Mouse (Mus musculus): ENCODE results near the gene Amot.
A peak's percentile ranks its signal among the peaks of the same experiment; 100 is the strongest.

Gene Amot

DNA sequence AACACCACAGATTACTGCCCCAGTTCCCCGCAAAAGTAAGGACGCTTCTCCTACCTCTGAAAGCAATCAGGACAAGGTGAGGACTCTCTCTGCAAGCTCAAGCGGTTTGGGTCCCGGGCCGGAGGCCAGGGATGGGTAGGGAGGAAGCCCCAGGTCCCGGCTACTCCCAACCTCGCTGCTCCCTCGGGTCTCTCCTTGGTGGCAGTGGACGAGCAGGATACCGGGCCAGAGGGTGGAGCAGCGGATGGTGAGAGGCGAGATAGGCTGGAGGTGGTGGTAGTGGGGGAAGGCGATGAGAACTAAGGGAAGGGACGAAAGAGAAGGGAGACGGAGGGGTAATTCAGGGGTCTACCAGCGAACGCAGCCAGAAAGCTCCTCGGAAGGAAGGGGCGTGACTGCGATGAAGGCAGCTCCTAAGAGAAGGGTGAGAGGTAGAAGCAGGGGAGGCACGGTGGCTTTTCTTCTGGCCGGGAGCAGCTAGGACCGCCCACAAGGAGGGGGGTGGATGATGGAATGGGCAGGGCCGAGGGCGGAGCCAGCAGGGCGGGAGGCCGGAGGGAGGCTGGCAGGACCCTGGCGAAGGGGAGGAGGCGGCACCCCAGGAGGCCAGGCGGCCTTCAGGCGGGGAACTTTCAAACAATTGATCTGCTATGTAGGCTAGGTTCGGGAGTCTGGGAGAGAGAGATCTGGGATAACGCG is at the start of gene Amot:
Gene Amot, minus strand, starts transcription at position 465 of the 699 bp plus-strand sequence.
- DNase-seq (ENCODE audit: low spot score): peak; percentile 88

- no peak for DNase-seq (ENCODE audit: low spot score)
Measured at GRCm38 (mm10) chrX:145545060-145545459, 40.1 kb upstream of the Amot start.

- no peak for DNase-seq (ENCODE audit: low spot score)
Measured at GRCm38 (mm10) chrX:145543602-145544490, 38.9 kb upstream of the Amot start.

DNA sequence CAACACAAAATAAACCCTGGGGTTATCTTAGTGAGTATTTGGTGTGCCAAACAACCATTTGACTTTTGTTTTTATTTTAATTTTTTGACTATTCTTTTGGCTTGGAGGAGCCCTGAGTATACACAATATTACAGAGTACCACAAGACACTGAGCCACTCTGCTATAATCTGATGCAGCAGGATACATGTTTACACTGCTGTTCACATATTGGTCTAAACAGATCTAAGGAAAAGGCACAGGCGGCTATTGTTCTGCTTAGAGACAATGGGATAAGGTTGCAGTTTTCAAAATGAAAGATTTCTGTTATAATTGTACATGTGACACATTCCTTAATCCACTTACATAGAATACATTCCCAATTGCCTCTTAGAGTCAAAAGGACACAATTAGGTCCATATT is 36.1 kb upstream of the Amot start:
- no peak for DNase-seq (ENCODE audit: low spot score)

- DNase-seq (ENCODE audit: low spot score): no peak
Measured at GRCm38 (mm10) chrX:145540321-145540720, 35.3 kb upstream of the Amot start.

DNA sequence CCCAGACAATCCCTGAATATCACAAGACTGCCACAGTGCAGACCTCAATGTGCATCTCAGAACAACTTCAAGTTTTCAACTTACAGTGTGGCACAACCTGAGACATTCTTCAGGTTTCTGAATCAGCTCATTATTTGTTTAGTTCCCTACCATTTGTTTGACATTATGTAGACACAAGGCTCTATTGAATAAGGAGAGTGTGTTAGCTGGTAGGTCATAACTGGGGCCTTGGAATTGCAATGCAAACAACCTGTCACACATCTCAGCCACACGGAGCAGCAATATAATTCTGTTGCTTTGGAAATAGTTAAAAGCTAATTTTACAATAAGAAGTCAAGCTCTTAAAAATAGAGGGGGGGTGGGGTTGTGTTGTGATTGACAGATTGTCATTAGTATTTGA is 24.6 kb upstream of the Amot start:
- DNase-seq (ENCODE audit: low spot score): no peak

DNA sequence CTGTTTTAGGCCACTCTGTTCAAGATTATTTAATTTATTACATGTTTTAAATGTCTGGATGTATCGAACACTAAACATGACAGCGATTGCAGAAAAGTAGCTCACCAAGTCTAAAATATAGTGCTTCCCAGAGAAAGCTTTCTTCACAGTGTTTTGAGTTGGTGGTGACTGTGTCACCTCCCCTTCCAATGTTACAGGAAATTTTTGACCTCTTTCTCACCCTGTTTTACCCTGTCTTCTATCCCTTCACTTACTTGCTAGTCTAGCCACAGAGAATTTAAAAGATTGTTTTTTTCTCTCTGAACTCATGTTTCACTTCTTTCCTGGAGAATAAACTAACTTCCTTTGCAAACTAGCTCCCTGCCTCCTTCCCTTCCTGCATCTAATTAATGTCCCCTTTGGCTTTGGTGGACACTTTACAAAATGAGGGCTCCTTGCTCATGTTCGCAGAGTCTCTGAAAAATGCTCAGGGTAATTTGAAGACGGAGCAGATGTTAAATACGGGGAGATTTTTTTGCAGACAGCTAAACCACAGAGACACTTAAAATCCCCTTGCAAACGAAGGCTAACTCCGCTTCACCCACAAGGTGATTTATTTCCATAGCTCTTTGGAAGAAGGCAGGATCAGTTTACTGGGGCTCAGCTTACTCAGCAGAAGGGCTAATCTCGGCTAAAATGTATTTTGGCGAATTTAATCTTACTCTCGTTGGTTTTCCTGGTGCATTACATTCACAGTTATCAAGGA is 11.5 kb upstream of the Amot start:
- no peak for DNase-seq (ENCODE audit: low spot score)

- no peak for DNase-seq (ENCODE audit: low spot score)
Measured at GRCm38 (mm10) chrX:145515498-145516158, 10.6 kb upstream of the Amot start.

GRCm38 (mm10) chrX:145510675-145511074 is 5.7 kb upstream of the Amot start:
- no peak for DNase-seq (ENCODE audit: low spot score)

DNA sequence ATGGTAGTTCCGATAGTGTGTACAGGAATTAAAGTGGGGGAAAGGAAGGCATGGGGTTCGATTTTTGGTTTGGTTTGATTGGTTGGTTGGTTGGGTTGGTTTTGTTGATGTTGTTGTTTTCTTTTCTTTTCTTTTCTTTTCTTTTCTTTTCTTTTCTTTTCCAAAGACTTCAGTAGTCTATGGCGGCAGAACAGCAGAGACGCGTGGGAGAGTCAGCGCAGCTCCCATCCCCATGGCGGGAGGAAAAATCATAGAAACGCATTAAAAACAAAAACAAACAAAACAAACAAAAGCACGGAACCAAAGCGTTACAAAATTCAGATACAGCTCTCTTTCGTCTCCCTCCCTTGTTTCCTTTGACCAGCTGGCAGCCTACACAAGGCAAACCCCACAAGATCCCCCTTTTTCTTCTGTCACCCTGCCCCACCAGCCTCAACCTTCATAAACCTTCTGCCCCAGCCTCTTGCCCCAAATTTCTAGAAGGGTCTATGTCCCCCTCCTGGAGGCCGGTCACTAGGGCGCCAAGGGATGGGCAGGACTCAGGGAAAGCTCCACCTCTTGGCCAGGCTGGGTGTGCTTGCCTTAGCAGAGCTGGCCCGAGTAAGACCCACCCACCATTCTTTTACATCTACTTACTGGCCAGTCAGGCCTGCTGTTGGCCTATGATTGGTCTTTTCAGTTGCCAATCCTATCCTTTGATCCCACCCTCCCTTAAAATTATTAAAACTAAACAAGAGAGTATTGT is 648 bp upstream of the Amot start:
- DNase-seq (ENCODE audit: low spot score): peak; percentile 86

DNA sequence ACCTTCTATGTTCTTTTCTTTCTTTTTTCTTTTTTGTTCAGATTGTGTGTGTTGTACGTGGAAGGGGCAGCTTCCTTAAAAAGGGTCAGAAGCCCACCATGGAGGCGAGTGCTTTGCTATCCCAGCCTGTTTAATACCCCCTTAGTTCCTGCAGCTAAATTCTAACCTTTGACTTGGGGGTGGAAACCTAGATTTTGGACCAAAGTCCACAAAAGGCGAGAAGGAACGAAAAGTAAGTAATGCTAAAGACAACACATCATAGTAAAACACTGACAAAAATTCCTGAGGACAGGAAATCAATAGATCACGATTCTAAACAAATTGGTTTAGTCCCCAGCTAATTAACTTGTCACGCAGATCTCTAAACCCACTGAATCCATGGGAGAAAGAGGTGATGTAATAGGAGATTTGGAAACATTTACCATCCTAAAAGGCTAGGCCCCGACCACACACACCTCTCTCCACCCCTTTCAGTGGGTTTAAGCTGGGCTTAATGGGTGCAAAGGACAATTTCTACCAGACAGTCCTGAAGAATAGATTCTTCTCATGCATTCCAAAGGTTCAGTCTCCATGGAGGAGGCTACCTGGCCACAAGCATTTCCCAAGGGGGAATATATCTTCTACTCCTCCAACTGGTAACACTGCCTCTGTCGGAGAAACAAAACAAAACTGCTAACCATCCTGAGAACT is 3.2 kb downstream of the Amot start:
- no peak for DNase-seq (ENCODE audit: low spot score)

DNA sequence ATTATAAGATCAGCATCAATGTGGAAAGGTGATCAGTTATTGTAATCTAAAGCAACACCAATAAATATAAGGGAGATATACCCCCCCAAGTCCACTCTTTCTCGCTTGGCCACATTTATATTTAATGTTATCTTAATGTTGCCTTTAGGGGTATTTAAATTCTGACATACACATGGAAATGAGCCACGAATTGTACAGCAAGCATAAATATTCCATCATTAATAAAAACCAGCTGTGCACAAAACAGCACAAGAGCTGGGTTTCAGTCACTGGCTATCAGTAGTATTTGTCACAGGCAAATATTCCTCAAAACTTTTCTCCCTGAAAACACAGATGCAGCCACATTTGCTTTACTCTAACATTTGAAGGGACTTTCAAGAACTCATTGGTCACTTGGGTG is 5.9 kb downstream of the Amot start:
- no peak for DNase-seq (ENCODE audit: low spot score)

- no peak for DNase-seq (ENCODE audit: low spot score)
Measured at GRCm38 (mm10) chrX:145498691-145499090, 6.3 kb downstream of the Amot start.

- no peak for DNase-seq (ENCODE audit: low spot score)
Measured at GRCm38 (mm10) chrX:145497486-145497885, 7.5 kb downstream of the Amot start.

- DNase-seq (ENCODE audit: low spot score): no peak
Measured at GRCm38 (mm10) chrX:145495381-145495780, 9.6 kb downstream of the Amot start.

- no peak for DNase-seq (ENCODE audit: low spot score)
Measured at GRCm38 (mm10) chrX:145490821-145491220, 14.2 kb downstream of the Amot start.

- no peak for DNase-seq (ENCODE audit: low spot score)
Measured at GRCm38 (mm10) chrX:145490417-145490816, 14.6 kb downstream of the Amot start.

- DNase-seq (ENCODE audit: low spot score): no peak
Measured at GRCm38 (mm10) chrX:145489950-145490349, 15.0 kb downstream of the Amot start.

DNA sequence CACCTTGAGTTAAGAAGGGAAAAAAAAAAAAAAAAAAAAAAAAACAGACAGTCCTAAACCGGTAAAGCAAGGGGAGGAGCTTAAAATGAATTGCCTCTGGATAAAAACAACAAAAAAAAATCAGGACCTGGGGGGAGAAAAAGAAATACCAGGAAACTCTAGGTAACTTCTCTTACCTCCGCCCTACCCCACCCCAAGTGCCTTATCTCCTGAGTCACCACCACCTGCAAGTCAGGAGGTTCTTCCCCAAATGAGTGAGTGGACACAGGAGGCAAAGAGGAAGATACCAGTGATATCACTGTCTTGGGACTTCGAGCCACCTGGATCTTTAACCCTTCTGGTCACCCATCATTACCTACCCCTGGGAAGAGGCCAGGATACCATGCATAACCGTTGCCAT is 19.5 kb downstream of the Amot start:
- no peak for DNase-seq (ENCODE audit: low spot score)

GRCm38 (mm10) chrX:145483486-145484055 is 21.4 kb downstream of the Amot start:
- no peak for DNase-seq (ENCODE audit: low spot score)
